Mouse (Mus musculus) layer of hippocampus, postnatal 14 days (tissue): ENCODE results near the gene Cklf. TPM values are rescaled to one million over a fixed set of nuclear protein-coding genes. Genes with fewer than 3 reads are reported as not detected.
"Not testable (repeated sequence)": the region's sequence is repeated elsewhere in the genome, so short reads cannot be mapped to it uniquely, and the experiment has no call there.

ENCODE experiments used
- DNase-seq, 2 experiments: peaks; one replicate each; pipeline ENCODE4 v3.0.0; 2021 to 2022; ENCODE audit warnings: low spot score in 2 of 2, mixed read lengths in 1 of 2
- total RNA-seq, 2 experiments: library from RNA; stranded (reverse); gene quantifications; 2 replicates each; pipeline ENCODE4 v1.2.3; 2021

The Cklf gene
- total RNA-seq, 2 experiments from 2014 or later = 8.1 to 11.7 TPM

DNA sequence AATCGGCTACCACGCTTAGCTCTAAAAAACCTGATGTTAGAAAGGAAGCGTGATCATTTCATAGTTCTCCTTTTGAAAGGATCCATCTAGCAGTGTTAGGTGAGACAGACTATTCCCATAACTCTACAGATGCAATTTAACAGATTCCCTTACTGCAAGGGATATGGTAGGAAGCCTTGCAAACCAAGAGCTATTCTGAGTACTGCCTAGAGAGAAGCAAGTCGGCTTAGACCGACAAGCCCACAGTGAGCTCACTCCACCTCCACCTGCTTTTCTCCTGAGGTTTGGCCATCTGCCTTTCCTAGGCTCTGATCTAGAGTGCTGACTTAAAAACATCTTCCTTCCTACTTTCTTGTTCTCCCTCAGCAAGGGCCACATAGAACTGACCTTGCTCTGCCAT lies 11.1 kb downstream of the Cklf start:
- DNase-seq = not testable (repeated sequence)

DNA sequence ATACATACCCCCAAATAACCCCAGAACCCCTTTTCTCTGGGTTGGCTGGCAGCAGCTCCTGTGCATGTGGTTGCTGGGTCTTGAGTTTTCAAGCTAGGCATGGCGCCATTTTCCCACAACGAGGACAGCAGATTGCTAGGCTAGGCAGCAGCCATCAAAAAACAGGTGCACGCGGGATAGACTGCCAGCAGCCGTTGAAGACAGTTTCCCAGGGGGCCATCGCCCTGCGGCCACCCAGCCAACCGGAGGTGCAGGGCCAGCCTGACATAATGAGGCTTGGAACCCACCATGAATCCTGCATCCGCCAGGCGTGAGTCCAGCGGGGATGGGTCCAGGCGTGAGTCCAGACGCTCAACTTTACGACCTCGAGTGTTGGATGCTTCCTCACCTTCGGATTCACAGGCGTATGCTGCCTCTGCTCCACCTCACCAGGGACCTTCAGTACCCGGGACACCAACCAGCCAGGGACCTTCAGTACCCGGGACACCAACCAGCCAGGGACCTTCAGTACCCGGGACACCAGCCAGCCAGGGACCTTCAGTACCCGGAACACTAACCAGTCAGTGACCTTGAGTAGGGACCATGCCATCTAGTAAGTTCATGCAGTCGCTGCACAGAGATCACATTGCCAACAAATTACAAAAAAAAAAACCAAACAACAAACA lies 13.7 kb downstream of the Cklf start:
- not testable (repeated sequence) for DNase-seq

DNA sequence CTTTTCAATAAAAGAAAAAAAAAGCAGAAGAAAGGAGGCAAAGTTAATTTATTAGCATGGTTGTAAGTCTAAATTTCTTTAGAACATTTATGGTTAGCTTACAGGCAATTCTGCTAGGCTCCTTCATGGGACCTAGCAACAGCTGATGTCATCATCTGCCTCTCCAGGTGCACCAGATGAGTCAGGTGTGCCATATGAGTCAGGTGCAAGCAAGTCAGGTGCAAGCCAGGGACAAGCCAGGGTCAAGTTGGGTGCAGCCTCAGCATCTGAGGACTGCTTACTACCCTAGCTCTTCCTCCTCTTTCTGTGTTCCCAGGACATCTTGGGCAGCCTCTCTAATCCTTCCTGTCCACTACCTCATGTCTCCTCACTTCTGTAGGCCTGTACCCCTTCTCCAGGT lies 17.7 kb downstream of the Cklf start:
- no peak for DNase-seq

DNA sequence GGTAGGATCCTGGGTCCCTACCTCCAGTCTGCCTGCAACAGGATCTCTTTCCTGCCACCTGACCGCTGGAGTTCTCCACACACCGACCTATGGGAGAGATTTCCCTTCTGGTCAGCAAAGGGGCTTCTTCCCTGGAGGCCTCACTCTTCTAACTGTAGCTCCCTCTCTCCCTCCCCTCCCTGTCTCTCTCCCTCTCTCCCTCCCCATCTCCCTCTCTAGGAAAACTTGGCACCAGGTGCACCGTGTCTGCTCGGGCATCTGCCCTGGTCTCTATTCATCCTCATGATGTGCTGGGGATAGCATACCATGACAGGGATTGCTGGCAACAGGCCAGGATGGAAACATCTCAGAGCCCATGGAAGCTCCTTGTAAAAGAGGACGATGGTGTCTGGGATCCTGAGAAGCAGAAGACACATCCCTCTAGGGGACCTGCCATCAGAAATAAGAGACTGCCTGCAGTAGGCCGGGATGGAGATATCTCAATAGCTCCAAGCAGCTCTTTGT lies 18.3 kb downstream of the Cklf start:
- no peak for DNase-seq

DNA sequence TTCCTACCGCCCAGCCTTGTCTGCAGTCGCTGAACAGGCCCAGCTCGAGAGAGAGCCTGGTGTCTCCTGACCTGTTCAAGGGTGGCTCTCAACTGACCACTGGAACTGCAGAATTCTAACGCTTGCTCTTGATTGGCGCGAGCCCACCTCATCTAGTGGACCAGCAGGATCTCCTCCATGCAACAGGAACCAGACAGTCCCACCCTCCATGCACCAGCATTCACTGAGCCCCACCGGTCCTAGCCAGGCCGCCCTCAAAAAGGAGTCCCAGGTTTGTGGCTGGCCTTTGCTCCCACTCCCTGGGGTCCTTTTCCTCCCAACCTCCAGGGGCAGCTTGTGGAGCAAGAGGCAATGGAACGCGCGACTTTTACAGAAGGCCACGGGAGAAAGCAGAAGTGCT lies 42.4 kb downstream of the Cklf start, which contains the start of gene Cmtm2a:
Gene Cmtm2a, minus strand, starts transcription at position 101 of the 400 bp plus-strand sequence.
- DNase-seq = not testable (repeated sequence)

DNA sequence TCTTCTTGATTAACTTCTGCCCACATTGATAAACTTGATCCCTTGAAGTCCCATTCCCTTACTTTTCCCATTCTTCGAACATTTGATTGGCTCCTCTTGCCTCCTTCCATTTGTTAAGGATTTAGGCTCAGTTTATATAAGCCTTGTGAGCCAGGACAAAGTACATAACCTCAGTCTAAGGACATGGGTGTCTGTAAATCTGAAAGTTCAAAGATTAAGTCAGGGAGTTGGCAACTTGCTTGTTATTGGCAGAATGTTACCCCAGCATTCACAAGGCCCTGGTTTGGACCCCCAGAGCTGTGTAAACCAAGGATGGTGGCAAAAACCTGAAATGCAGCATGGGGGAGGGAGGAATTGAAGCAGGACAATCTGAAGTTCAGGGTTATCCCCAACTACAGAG lies 43.7 kb downstream of the Cklf start:
- no peak for DNase-seq

DNA sequence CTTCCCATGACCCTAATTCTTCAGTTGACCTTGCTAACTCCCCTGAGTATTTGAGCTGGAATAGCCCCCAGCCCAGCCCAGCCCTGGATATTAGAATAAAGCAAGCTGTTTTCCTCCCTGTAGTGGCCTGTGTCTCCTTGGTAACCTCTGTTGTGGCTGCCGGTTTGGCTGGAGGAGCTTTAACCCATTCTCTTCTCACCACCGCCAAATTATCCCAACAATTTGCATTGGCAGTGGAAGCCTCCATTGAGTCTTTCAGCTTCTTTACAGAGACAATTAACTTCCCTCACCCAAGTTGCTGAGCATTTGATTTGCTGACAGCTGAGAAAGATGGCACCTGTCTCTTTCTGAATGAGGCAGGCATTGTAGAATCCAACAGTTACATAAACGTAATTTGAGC lies 50.9 kb downstream of the Cklf start:
- peak; percentile 16 to 40 for DNase-seq

DNA sequence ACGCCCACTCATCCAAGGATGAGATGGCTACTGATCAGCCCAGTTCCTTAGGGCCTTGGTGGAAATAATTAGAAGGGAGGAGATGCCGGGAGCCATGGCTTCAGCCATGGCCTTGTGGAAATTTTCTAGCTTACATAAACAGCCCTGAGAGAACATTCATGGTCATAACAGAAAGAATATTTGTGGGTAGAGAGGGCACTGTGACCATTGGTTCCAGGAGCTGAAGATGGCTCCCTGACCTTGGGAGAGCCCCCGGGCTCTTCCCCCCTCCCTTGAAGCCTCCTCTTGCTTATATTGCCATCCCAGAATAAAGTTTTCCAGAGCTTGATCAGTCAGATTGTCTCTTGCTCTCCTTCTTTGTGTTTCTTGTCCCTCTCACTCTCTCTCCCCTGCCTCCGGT lies 51.9 kb downstream of the Cklf start:
- DNase-seq = not testable (repeated sequence)

DNA sequence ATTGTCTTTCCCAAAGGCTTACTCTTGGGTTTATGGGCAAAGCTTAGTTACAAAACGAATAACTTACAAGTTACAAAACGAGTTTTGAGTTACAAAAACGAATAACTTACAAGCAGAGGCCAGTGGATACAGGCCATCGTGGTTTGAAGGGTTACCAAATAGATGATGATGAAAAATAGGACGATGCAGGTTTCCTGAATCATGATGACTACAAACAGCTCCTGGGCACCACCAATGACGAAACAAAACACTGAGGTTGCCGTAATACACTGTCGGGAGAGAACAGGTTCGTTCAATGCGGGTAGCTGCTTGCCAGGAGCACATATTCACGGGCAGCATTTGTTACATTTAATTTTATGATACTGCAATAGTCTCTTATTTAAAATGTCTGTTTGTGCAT lies 54.3 kb downstream of the Cklf start:
- no peak for DNase-seq

DNA sequence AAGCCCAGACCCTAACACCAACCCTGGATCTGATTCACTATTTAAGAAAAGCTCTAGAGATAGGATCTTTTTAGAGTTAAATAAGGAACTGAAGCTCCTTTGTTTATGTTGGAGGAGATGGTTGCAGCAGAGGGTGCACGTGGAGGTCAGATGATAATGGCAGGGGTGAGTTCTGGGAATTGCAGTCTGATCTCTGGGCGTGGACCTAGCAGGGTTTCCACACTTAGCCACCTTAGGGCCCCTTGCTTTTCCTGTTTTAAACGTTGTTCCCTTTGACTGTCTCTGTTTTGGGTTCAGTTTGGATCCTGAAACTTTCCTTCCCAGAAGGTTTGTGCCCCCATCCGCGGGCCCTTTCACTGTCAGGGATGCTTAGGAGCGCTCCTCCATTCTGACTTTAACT lies 57.7 kb downstream of the Cklf start:
- DNase-seq = not testable (repeated sequence)

DNA sequence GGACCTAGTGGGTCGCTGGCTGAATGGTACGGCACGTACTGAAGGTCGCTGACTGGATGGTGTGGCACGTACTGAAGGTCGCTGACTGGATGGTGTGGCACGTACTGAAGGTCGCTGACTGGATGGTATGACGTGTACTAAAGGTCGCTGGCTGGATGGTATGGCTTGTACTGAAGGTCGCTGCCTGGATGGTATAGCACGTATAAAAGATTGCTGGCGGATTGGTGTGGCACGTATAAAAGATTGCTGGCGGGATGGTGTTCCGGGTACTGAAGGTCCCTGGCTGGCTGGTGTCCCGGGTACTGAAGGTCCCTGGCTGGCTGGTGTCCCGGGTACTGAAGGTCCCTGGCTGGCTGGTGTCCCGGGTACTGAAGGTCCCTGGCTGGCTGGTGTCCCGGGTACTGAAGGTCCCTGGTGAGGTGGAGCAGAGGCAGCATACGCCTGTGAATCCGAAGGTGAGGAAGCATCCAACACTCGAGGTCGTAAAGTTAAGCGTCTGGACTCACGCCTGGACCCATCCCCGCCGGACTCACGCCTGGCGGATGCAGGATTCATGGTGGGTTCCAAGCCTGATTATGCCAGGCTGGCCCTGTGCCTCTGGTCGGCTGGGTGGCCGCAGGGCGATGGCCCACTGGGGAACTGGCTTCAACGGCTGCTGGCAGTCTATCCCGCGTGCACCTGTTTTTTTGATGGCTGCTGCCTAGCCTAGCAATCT lies 58.9 kb downstream of the Cklf start, which contains the start of the genes Gm45711 and Cmtm1:
Gene Gm45711, minus strand, starts transcription at position 641 of the 715 bp plus-strand sequence.
Gene Cmtm1, minus strand, starts transcription at position 705 of the 715 bp plus-strand sequence.
- DNase-seq = peak; percentile 31 to 52

DNA sequence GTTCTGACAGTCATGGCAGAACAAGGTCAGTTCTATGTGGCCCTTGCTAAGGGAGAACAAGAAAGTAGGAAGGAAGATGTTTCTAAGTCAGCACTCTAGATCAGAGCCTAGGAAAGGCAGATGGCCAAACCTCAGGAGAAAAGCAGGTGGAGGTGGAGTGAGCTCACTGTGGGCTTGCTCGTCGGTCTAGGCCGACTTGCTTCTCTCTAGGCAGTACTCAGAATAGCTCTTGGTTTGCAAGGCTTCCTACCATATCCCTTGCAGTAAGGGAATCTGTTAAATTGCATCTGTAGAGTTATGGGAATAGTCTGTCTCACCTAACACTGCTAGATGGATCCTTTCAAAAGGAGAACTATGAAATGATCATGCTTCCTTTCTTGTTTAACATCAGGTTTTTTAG lies 61.4 kb downstream of the Cklf start:
- not testable (repeated sequence) for DNase-seq

DNA sequence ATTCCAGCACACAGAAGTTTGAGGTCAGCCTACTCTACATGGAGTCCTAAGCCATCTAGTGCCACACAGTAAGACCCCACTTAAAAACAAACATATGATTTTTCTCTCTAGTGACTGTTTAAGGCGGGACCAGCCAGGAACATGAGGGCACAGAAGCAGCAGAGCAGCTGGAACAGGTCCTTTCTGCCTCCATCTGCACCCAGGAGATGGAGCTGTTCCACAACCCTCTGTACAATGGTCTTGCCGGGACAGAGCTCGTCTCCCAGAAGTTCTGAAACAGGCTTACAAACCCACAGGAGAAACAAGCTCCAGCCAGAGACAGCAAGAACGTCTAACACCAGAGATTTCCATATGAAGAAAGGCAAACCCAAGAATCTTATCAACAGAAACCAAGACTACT lies 62.6 kb downstream of the Cklf start:
- DNase-seq = no peak

Other genes starting within 250 kb of the Cklf start
- 10 to 100 TPM; 12.4 to 14.9 TPM for gene Cdh5, start 149.2 kb upstream of the Cklf start, total RNA-seq
- 10 to 100 TPM in 1 of 2 experiments, 1 to 10 TPM in 1; 9.0 to 10.7 TPM for gene Bean1, start 80.4 kb upstream of the Cklf start, total RNA-seq
- gene Tk2, start 2.3 kb upstream of the Cklf start, total RNA-seq = 10 to 100 TPM; 34.6 to 35.1 TPM
- not detected for gene Cmtm2a, start 42.3 kb downstream of the Cklf start, total RNA-seq
- gene Gm45711, start 59.2 kb downstream of the Cklf start, total RNA-seq = not detected
- gene Cmtm1, start 59.3 kb downstream of the Cklf start, total RNA-seq = not detected
- gene Gm11020, start 70.7 kb downstream of the Cklf start, total RNA-seq = not detected
- gene Cmtm2b, start 71.4 kb downstream of the Cklf start, total RNA-seq = not detected
- 10 to 100 TPM; 22.2 to 24.5 TPM for gene Cmtm3, start 88.5 kb downstream of the Cklf start, total RNA-seq
- 10 to 100 TPM; 49.0 to 53.7 TPM for gene Cmtm4, start 144.9 kb downstream of the Cklf start, total RNA-seq
- gene Dync1li2, start 192.2 kb downstream of the Cklf start, total RNA-seq = 100 to 1,000 TPM; 246 to 252 TPM